Mouse (Mus musculus): Measurements from ENCODE around the gene Stk11ip.

Gene Stk11ip

GRCm38 (mm10) chr1:75541496-75541895, 20.2 kb downstream of the Stk11ip start:
- DNase-seq (ENCODE audit: low read depth, low spot score), result no peak

GRCm38 (mm10) chr1:75544351-75544750, 23.0 kb downstream of the Stk11ip start:
- no peak for DNase-seq (ENCODE audit: low read depth, low spot score)

- no peak for DNase-seq (ENCODE audit: low read depth, low spot score)
Measured at GRCm38 (mm10) chr1:75545965-75546956, 24.9 kb downstream of the Stk11ip start, which contains the start of gene Slc4a3. Gene Slc4a3, plus strand, starts transcription at chr1:75546266.

GRCm38 (mm10) chr1:75547351-75547750, 26.0 kb downstream of the Stk11ip start:
- DNase-seq (ENCODE audit: low read depth, low spot score), result no peak

GRCm38 (mm10) chr1:75548083-75548482, 26.8 kb downstream of the Stk11ip start:
- DNase-seq (ENCODE audit: low read depth, low spot score), result no peak

- no peak for DNase-seq (ENCODE audit: low read depth, low spot score)
Measured at GRCm38 (mm10) chr1:75548871-75549270, 27.5 kb downstream of the Stk11ip start.

- no peak for DNase-seq (ENCODE audit: low read depth, low spot score)
Measured at GRCm38 (mm10) chr1:75549289-75550279, 28.3 kb downstream of the Stk11ip start.

- DNase-seq (ENCODE audit: low read depth, low spot score), result no peak
Measured at GRCm38 (mm10) chr1:75550586-75550985, 29.3 kb downstream of the Stk11ip start.

GRCm38 (mm10) chr1:75555680-75556079, 34.4 kb downstream of the Stk11ip start:
- DNase-seq (ENCODE audit: low read depth, low spot score), result no peak

- no peak for DNase-seq (ENCODE audit: low read depth, low spot score)
Measured at GRCm38 (mm10) chr1:75556143-75556781, 34.9 kb downstream of the Stk11ip start.

- DNase-seq (ENCODE audit: low read depth, low spot score), result no peak
Measured at GRCm38 (mm10) chr1:75557041-75557440, 35.7 kb downstream of the Stk11ip start.

- no peak for DNase-seq (ENCODE audit: low read depth, low spot score)
Measured at GRCm38 (mm10) chr1:75558388-75559178, 37.3 kb downstream of the Stk11ip start.

GRCm38 (mm10) chr1:75559212-75559925, 38.0 kb downstream of the Stk11ip start:
- peak; percentile 76 for DNase-seq (ENCODE audit: low read depth, low spot score)

GRCm38 (mm10) chr1:75560206-75560913, 39.0 kb downstream of the Stk11ip start:
- DNase-seq (ENCODE audit: low read depth, low spot score), result no peak

- DNase-seq (ENCODE audit: low read depth, low spot score), result no peak
Measured at GRCm38 (mm10) chr1:75561221-75561897, 40.0 kb downstream of the Stk11ip start.

- no peak for DNase-seq (ENCODE audit: low read depth, low spot score)
Measured at GRCm38 (mm10) chr1:75561898-75562238, 40.5 kb downstream of the Stk11ip start.

- DNase-seq (ENCODE audit: low read depth, low spot score), result no peak
Measured at GRCm38 (mm10) chr1:75564102-75564501, 42.8 kb downstream of the Stk11ip start.

GRCm38 (mm10) chr1:75564916-75565315, 43.6 kb downstream of the Stk11ip start:
- no peak for DNase-seq (ENCODE audit: low read depth, low spot score)

GRCm38 (mm10) chr1:75565616-75566015, 44.3 kb downstream of the Stk11ip start:
- no peak for DNase-seq (ENCODE audit: low read depth, low spot score)

Measured in CD4-positive helper T cell, adult 2 months (primary cell).